Mouse (Mus musculus) neural tube, embryonic 12.5 days (tissue): ENCODE measurements around the gene Pdzd2. TPM values are rescaled to one million over a fixed set of nuclear protein-coding genes. Genes with fewer than 3 reads are reported as not detected.

Experiments used
- ATAC-seq: fragments of 200-750 bp; cut with Nextera tagmentation; 2 replicates; pipeline ENCODE4 v1.8.0; 2017; ENCODE audit warnings: low read depth, mild to moderate bottlenecking, moderate TSS enrichment, moderate library complexity; ENCODE audit not compliant: low FRiP score
- H3K27ac ChIP-seq: fragments of 300-500 bp; sonication (generic); 2 replicates; pipeline ENCODE4 v1.5.1; 2016
- H3K27me3 ChIP-seq: fragments of 300-500 bp; sonication (generic); replicated peaks from 2 replicates; pipeline ENCODE4 v1.6.1; 2016; ENCODE audit warnings: mild to moderate bottlenecking
- H3K36me3 ChIP-seq: fragments of 300-500 bp; sonication (generic); 2 replicates; pipeline ENCODE4 v1.6.1; 2016; ENCODE audit warnings: mild to moderate bottlenecking
- H3K4me1 ChIP-seq: fragments of 300-500 bp; sonication (generic); 2 replicates; pipeline ENCODE4 v1.6.1; 2016
- H3K4me2 ChIP-seq: fragments of 300-500 bp; sonication (generic); replicated peaks from 2 replicates; pipeline ENCODE4 v1.6.1; 2016; ENCODE audit warnings: mild to moderate bottlenecking
- H3K4me3 ChIP-seq: fragments of 300-500 bp; sonication (generic); 2 replicates; pipeline ENCODE4 v1.5.1; 2016
- H3K9ac ChIP-seq: fragments of 300-500 bp; sonication (generic); 2 replicates; pipeline ENCODE4 v1.6.1; 2016; ENCODE audit warnings: mild to moderate bottlenecking
- H3K9me3 ChIP-seq: fragments of 300-500 bp; sonication (generic); 2 replicates; pipeline ENCODE4 v1.6.1; 2016; ENCODE audit warnings: mild to moderate bottlenecking
- WGBS: fragments of 180-500 bp; shearing (Covaris S2); methylation state at CpG from one replicate; pipeline ENCODE4 v1.1.7; 2016; 5-methylcytosine and 5-hydroxymethylcytosine counted together
- microRNA-seq: library from miRNA; unstranded; fragments of <30 nt; microRNA quantifications from one replicate; pipeline ENCODE4, GENCODE M21; 2017
- polyA plus RNA-seq: library from polyadenylated mRNA; unstranded; fragments of >200 nt; fragmentation: Nextera tagmentation; extraction: Ambion mirVana; gene quantifications from 2 replicates; pipeline ENCODE4 v1.2.1, GENCODE M21; 2016

The Pdzd2 gene
- polyA plus RNA-seq, 1 experiment from 2014 or later, result 7.3 TPM

- ATAC-seq, result no peak
- H3K4me1 ChIP-seq, result no peaks in the 10 kb centered on the region
- no peaks in the 10 kb centered on the region for H3K36me3 ChIP-seq
- H3K27ac ChIP-seq, result no peak overlapping the region
- H3K27me3 ChIP-seq, result peaks cover 4% of the 10 kb centered on the region; the same call in 1 of the 2 replicates
- H3K9ac ChIP-seq, result no peak overlapping the region
- H3K9me3 ChIP-seq, result no peaks in the 10 kb centered on the region
- H3K4me2 ChIP-seq, result no peak overlapping the region
- WGBS, result 84% methylated on average over 5 of the region's 5 CpGs
- H3K4me3 ChIP-seq, result no peak overlapping the region
These were observed 422.4 kb downstream of the Pdzd2 start for GRCm38 (mm10) chr15:12317290-12317689.

GRCm38 (mm10) chr15:12315996-12316395 lies 423.7 kb downstream of the Pdzd2 start:
- no peak for ATAC-seq
- WGBS, result 66% methylated on average over 2 of the region's 2 CpGs
- peaks cover 4% of the 10 kb centered on the region; the same call in 1 of the 2 replicates for H3K27me3 ChIP-seq

GRCm38 (mm10) chr15:12314584-12314983 lies 425.1 kb downstream of the Pdzd2 start:
- no peaks in the 10 kb centered on the region for H3K36me3 ChIP-seq
- no peak for ATAC-seq
- no peak overlapping the region for H3K9ac ChIP-seq
- H3K4me3 ChIP-seq, result no peak overlapping the region
- no peak overlapping the region for H3K4me2 ChIP-seq
- no peak overlapping the region for H3K27ac ChIP-seq
- H3K9me3 ChIP-seq, result no peaks in the 10 kb centered on the region
- 84% methylated on average over 5 of the region's 5 CpGs for WGBS
- H3K27me3 ChIP-seq, result no peaks in the 10 kb centered on the region; the same call in 1 of the 2 replicates
- H3K4me1 ChIP-seq, result no peaks in the 10 kb centered on the region

More at GRCm38 (mm10) chr15:12315996-12316395, 423.7 kb downstream of the Pdzd2 start:
- no peaks in the 10 kb centered on the region for H3K9me3 ChIP-seq
- no peak overlapping the region for H3K4me2 ChIP-seq
- H3K4me3 ChIP-seq, result no peak overlapping the region
- no peak overlapping the region for H3K27ac ChIP-seq
- H3K9ac ChIP-seq, result no peak overlapping the region
- H3K4me1 ChIP-seq, result no peaks in the 10 kb centered on the region
- no peaks in the 10 kb centered on the region for H3K36me3 ChIP-seq

DNA sequence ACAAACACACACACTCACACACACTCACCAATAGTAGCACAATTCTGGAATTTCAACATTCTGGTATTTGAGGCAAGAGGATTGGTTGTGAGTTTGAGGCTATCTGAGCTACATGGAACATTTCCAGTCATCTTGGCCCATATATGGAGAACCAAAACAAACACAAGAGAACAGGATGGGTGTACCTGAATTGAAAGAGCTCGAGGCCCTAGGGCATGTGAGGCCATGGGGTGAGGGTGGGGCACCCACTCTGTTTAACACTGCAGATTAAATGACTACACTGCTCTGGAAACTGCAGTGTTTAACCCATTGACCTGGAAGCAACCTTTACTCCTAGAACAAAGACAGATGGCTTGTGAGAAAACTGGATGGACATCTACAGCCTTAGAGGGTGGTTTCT lies 426.5 kb downstream of the Pdzd2 start:
- ATAC-seq, result no peak
- H3K4me3 ChIP-seq, result no peak overlapping the region
- WGBS, result 33% methylated on average over 1 of the region's 1 CpGs
- no peak overlapping the region for H3K9ac ChIP-seq
- H3K9me3 ChIP-seq, result no peaks in the 10 kb centered on the region
- no peaks in the 10 kb centered on the region for H3K4me1 ChIP-seq
- no peak overlapping the region for H3K27ac ChIP-seq
- no peak overlapping the region for H3K4me2 ChIP-seq
- H3K27me3 ChIP-seq, result no peaks in the 10 kb centered on the region
- H3K36me3 ChIP-seq, result no peaks in the 10 kb centered on the region

DNA sequence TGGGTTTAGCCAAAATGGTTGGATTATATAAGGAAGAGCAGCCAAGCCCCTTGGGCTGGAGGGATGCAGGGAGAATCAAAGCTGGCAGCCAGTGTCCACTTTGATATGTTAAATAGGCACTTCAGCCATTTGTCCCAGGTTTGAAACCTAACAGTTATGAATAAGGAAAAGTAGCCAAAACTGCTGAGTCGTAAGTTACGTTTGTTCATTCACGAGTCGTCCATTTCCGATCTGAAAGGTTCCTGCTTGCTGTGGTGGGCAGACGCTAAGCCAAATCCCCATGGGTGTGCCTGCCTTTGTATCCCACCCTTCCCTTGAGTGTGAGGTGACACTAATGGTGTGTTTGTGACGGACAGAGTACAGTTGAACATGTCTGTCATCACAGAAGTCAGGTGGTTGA lies 428.3 kb downstream of the Pdzd2 start:
- no peaks in the 10 kb centered on the region for H3K36me3 ChIP-seq
- no peak overlapping the region for H3K27ac ChIP-seq
- no peak overlapping the region for H3K9ac ChIP-seq
- ATAC-seq, result no peak
- H3K9me3 ChIP-seq, result no peaks in the 10 kb centered on the region
- 86% methylated on average over 7 of the region's 7 CpGs for WGBS
- H3K4me1 ChIP-seq, result no peaks in the 10 kb centered on the region
- no peak overlapping the region for H3K4me2 ChIP-seq
- no peak overlapping the region for H3K4me3 ChIP-seq
- no peaks in the 10 kb centered on the region for H3K27me3 ChIP-seq

DNA sequence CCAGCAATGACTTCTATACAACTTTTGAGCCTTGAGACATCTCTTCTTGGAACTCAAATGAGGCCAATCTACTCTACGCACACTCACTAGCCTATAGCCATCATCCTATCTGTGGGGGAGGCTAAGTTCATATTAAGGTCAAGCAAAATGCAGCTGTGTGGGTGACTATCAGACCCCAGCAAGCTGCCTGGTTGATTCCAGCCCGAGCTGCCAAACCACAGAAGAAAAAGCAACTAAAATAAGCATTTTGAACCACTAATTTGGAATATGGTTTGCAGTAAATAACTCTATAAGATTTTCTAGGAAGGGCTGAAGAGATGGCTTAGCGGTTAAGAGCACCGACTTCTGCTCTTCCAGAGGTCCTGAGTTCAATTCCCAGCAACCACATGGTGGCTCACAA lies 429.0 kb downstream of the Pdzd2 start:
- no peaks in the 10 kb centered on the region for H3K36me3 ChIP-seq
- no peak overlapping the region for H3K4me3 ChIP-seq
- no peak overlapping the region for H3K9ac ChIP-seq
- ATAC-seq, result no peak
- H3K4me2 ChIP-seq, result no peak overlapping the region
- WGBS, result 91% methylated on average over 4 of the region's 4 CpGs
- no peaks in the 10 kb centered on the region for H3K9me3 ChIP-seq
- no peaks in the 10 kb centered on the region for H3K4me1 ChIP-seq
- no peaks in the 10 kb centered on the region for H3K27me3 ChIP-seq
- no peak overlapping the region for H3K27ac ChIP-seq

Small RNAs within 50 kb of the gene (microRNA-seq; reads per million reads assigned to microRNA genes)
- not detected for gene Gm24135
- gene Gm24302, result not detected

Other genes with a start within 250 kb of the Pdzd2 start
- 39.5 and 42.7 TPM in 2 replicates for gene 6030458C11Rik, start 84.7 kb upstream of the Pdzd2 start, polyA plus RNA-seq
- gene Drosha, start 84.9 kb upstream of the Pdzd2 start, polyA plus RNA-seq, result 57.0 and 64.7 TPM in 2 replicates